Mouse (Mus musculus) heart, postnatal 14 days (tissue): ENCODE measurements around the gene Fam76a. TPM values are rescaled to one million over a fixed set of nuclear protein-coding genes. Genes with fewer than 3 reads are reported as not detected.

Experiments
- DNase-seq, 2 experiments: peaks; one replicate each; pipeline ENCODE4 v3.0.0; 2021 to 2022
- intact Hi-C: fragments of 180-260 bp; cut with DNase I; formaldehyde crosslinking; loops from one replicate; pipeline ENCODE4 v1.15.1; 2025
- total RNA-seq, 2 experiments: library from RNA; stranded (reverse); gene quantifications; 2 replicates each; pipeline ENCODE4 v1.2.3; 2021

The Fam76a gene
- total RNA-seq, 2 experiments from 2014 or later, result 33.2 to 40.1 TPM

- intact Hi-C loops, result no loop called here
- peak; percentile 33 to 56 for DNase-seq
These were observed 17.5 kb downstream of the Fam76a start for GRCm38 (mm10) chr4:132904765-132905309.

DNA sequence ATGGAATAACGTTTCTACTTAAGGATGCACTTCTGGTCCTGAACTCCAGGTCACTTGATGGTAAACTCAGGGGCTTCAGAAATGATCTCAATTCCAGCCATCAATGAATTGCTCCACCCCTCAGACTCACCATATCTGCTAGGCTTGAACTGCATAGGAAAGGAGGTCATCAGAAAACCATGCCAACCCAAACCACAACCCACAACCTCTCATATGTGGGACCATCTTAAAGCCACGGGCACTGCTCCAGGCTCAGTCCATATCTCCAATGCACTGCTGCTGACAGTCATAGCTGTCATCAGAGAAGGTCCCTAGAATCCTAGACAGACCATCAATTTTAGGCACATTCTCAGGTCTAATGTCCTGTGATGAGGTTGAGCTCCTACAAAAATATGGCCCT lies 18.3 kb downstream of the Fam76a start:
- no peak for DNase-seq
- intact Hi-C loops, result no loop called here

DNA sequence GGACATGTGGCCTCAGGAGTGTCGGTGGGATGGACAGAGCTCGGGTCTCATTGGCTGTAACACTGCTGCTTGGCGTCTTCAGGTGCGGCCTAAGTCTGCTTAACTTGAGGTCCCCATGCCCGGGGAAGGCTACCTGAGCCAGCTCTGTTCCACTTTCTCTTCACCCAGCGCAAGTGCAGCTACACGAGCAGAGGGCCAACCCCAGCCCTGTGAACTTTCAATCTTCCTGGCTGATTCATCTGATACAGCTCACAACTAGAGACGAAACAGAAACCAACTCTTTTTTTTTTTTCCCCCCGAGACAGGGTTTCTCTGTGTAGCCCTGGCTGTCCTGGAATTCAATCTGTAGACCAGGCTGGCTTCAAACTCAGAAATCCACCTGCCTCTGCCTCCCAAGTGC lies 24.2 kb downstream of the Fam76a start:
- intact Hi-C loops, result no loop called here

DNA sequence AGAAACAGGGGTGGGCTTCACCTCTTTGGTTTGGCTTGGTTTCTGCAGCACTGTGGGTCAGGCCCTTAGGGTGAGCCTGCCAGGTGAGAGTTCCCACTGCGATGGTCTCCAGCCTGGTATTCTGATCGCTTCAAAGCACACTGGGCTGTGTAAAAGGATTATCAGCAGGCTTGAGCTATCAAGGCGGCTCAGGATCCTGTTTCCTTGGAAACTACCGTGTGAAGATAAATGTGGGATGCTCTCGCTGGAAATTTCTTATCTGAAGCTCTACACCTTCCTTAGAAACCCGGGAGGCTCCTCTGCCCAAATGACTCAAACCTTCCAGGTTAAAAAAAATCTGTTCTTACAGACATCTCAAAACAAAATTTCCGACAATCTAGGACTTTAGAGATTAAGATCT lies 28.0 kb downstream of the Fam76a start:
- intact Hi-C loops, result no loop called here
- no peak for DNase-seq

More for the DNA sequence above, 24.2 kb downstream of the Fam76a start:
- no peak for DNase-seq

DNA sequence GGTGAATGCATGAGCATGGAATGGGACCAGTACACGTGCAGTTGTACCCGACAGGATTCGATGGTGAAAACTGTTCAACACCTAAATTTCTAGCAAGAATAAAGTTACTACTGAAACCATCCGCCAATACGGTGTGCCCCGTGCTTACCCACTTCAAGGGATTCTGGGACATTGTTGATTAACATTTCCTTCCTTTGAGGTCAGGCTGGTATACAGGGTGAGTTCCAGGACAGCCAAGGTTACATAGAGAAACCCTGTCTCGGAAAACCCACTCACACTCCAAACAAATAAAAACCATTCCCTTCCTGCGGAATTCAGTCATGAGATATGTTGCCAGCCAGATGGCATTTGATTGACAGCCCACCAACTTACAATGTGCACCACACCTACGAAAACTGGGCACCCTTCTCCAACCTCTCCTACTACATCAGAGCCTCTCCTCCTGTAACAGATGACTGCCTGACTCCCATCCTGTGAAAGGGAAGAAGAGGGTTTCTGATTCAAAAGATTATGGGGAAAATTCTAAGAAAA lies 37.4 kb downstream of the Fam76a start:
- no peak for DNase-seq
- intact Hi-C loops, result no loop called here

- peak; percentile 93 to 95 for DNase-seq
- intact Hi-C loops, result no loop called here
These were observed 38.1 kb downstream of the Fam76a start, which contains the start of gene Stx12 for GRCm38 (mm10) chr4:132884064-132884843. Stx12 (minus strand) TSS chr4:132884509.

DNA sequence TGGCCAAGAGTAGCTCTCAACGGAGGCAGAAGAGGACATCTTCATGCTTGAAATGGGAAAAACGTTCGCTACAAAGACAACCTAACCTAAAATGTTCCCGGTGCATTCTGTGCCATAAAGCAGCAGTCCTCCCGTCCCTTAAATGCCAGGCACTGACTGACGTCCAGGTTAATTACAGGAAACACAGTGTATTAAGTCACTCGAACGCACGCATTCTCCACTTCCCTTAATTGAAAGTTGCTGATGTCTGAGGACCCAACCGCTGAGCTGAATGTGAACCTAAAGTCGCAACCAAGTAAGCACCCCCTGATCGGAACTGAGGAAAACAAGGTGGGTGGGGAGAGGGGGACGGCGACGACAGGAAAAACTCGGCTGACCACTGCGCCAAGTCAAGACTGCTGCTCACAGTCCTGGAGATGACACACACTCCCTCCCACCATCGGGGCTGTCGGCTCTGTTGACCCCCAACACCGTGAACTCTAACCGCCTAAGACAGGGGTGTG lies 38.7 kb downstream of the Fam76a start:
- intact Hi-C loops, result no loop called here
- DNase-seq, result no peak

DNA sequence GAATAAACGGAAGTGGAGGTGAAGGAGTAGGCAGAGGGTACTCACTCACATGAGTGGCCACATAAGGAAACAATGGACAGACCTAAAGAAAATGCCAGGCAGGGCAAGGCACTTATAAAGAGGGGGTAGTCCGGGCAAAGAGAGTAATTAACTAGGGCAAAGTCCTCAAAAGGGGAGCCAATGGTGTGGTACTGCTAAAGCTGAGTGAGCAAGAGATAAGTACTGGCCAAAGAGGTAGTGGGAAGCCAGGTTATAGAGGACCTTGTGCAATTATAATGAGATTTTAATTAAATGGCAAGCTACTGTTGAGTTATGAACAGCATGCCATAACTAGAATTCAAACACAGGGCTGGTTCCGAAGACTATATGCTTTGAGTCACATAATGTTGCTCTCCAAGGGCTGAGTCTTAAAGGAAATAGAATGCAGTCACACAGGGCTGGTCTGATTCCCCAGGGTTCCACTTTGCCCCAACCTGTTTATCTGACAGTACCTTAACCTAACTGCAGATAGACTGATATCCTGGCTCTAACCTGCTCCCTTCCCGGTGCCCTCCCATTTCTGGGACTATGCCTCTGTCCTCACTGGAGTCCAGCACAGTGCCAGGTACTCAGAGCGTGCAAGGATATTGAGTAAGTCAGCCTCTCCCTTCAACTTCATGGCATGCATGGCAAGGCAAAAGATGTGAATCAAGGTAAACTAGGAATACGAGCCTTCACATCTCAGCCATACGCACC lies 47.8 kb downstream of the Fam76a start:
- no peak for DNase-seq
- intact Hi-C loops, result no loop called here

DNA sequence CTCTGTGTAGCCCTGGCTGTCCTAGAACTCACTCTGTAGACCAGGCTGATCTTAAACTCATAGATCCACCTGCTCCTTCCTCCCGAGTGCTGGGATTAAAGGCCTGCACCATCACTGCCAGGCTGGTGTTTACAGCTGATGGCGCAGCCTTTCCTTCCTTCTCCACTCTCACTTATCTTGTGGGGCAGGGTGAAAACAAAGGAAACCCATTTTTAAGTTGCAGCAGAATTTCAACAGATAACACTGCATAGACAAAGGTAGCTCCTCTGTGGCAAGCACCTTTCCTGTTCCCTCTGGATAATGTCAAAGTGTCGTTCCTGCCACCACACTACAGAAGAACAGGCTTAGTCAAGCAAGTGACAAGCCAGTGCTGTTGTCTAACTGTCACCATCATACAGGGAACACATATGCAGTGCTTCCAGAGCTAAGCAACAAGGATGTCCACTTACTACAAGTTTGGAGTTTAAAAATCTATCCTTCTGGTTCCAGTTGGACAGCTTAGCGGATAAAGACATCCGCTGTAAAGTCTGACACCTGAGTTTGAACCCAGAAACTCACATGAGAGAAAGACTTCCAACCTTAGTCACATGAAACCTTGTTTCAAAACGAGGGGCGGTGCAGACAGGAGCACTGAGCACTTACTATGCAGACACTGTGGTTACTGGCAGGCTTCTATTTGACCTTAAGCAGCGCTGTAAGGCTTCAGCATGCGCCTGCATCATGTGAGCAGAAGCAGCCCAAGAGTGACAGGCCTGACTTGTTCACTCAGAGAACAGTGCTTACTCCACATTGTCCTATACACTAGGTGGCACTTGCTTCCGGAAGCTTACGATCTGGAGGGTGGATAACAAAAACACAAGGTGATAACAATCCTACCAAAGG lies 48.6 kb downstream of the Fam76a start:
- intact Hi-C loops, result no loop called here
- no peak for DNase-seq

GRCm38 (mm10) chr4:132871116-132871515 lies 51.2 kb downstream of the Fam76a start:
- intact Hi-C loops, result no loop called here
- DNase-seq, result no peak

DNA sequence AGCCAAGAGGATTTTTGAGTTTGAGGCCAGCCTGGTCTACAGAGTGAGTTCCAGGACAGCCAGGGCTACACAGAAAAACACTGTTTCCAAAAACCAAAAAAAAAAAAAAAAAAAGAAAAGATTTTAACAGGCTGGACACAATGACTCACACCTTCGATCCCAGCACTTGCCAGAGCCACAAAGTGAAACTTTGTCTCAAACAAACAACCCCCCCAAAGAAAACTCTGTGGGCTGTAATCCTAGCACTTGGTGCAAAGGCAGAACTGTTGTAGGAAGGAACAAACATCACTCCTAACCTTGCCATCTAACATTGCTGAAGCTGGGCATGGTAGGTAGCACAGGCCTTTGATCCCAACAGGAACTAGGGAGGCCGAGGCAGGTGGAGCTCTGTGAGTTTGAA lies 57.5 kb downstream of the Fam76a start:
- no peak for DNase-seq
- intact Hi-C loops, result no loop called here

DNA sequence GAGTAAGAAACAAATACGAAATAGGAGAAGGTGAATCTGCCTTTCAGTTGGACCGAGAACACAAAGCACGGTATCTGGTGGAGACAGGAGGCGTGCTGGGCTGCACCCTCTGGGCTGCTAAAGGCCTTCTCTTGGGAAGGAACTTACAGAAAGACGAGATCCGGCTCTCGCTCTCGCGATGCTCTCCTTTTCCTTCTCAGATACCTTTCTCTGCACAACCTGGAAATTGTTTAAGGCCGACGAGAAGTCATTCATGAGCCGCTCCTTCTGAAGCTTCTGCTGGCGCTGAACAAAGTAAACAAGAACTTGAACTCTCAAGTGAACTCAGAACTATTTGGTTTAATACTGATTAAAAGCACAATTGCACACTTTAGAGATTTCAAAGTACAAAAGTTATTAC lies 59.3 kb downstream of the Fam76a start:
- DNase-seq, result no peak
- intact Hi-C loops, result no loop called here

GRCm38 (mm10) chr4:132860880-132861279 lies 61.5 kb downstream of the Fam76a start:
- intact Hi-C loops, result no loop called here

More at GRCm38 (mm10) chr4:132860880-132861279, 61.5 kb downstream of the Fam76a start:
- DNase-seq, result no peak

Other genes starting within 250 kb of the Fam76a start
- gene Xkr8, start 190.0 kb downstream of the Fam76a start, total RNA-seq, result 1 to 10 TPM; 1.9 to 2.0 TPM
- gene Smpdl3b, start 165.3 kb downstream of the Fam76a start, total RNA-seq, result under 1 TPM; 0.71 to 0.98 TPM
- 10 to 100 TPM; 11.2 to 12.4 TPM for gene Rpa2, start 154.2 kb downstream of the Fam76a start, total RNA-seq
- gene Themis2, start 126.2 kb downstream of the Fam76a start, total RNA-seq, result 1 to 10 TPM; 1.5 to 1.8 TPM
- 10 to 100 TPM; 20.4 to 21.8 TPM for gene Ppp1r8, start 79.4 kb downstream of the Fam76a start, total RNA-seq
- 10 to 100 TPM; 35.8 to 38.3 TPM for gene Stx12, start 38.0 kb downstream of the Fam76a start, total RNA-seq
- under 1 TPM; 0.43 to 0.49 TPM for gene Fgr, start 51.5 kb upstream of the Fam76a start, total RNA-seq
- gene Ahdc1, start 88.7 kb upstream of the Fam76a start, total RNA-seq, result 10 to 100 TPM; 55.2 to 59.1 TPM
- gene Wasf2, start 207.9 kb upstream of the Fam76a start, total RNA-seq, result 100 to 1,000 TPM; 133 to 135 TPM